Mouse (Mus musculus): ENCODE results near the gene Tenm2.

DNA sequence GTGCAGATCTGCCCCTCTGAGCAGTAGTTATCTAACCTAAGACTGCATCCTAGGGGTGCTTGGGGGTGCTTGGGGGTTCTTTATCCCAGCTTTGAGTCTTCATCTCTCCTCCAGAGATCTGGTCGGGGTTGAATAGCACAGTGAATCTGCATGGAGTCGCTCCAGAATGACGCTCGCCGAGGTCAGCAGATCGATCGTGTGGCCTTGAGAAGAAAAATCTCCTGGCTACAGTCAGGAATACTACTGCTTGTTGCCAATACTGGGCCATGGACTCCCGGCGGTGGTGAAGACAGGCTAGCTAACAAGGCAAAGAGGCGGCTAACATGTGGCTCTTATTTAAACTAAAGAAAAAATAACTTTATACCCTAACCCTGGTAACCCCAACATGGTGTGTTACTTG lies 1267.5 kb downstream of the Tenm2 start:
- TF ChIP-seq POLR2A (IDR thresholded peaks at IDR 0.05; ENCODE audit: control insufficient read depth in 1 of 2, insufficient read depth in 1 of 2, low read depth in 1 of 2, low read length in 2 of 2, poor library complexity in 1 of 2) (no peak), EP300 (IDR thresholded peaks at IDR 0.05; ENCODE audit: low read depth in 1 of 2, low read length in 2 of 2) (no peak), CTCF (IDR thresholded peaks at IDR 0.05 in 2 of 3, conservative IDR thresholded peaks at IDR 0.05 in 1 of 3; ENCODE audit: control insufficient read depth in 1 of 3, insufficient read depth in 1 of 3, low read depth in 2 of 3, low read length in 3 of 3, poor library complexity in 1 of 3, severe bottlenecking in 1 of 3) (no peak), POLR2AphosphoS2 (IDR thresholded peaks at IDR 0.05; ENCODE audit: low read length) (no peak), BHLHE40 (IDR thresholded peaks at IDR 0.05; ENCODE audit: borderline replicate concordance, low read depth, low read length) (no peak), TBP (IDR thresholded peaks at IDR 0.05; ENCODE audit: low read depth, low read length) (no peak), E2F4 (IDR thresholded peaks at IDR 0.05; ENCODE audit: borderline replicate concordance, low read depth, low read length) (no peak)

Measured in MEL (cell line).